Mouse (Mus musculus): ENCODE results near the gene 5730522E02Rik. TPM values are rescaled to one million over a fixed set of nuclear protein-coding genes. Genes with fewer than 3 reads are reported as not detected.

5730522E02Rik gene
- polyA plus RNA-seq, 1 experiment from 2014 or later: 2.7 TPM

DNA sequence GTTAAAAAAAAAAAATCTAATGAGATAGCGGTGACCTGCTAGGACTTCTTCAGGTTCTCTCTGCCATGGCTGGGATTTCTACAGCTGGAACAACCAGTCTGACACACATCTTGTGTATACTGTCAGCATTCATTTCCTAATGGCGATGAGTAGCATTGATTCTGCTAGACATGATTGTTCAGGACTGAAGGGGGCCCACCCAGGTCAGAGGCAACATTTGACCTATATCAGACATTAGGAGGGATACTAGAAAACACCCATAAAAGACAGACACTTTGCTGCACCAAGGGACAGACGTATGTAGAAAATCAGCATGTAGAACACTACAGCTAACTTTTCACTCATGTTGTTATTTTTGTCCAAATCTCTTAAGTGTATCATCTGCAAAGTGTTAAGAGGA is 507.8 kb downstream of the 5730522E02Rik start:
- WGBS: 79% methylated on average over 3 of the region's 3 CpGs
- H3K4me1 ChIP-seq: no peaks in the 10 kb centered on the region
- H3K9me3 ChIP-seq: no peaks in the 10 kb centered on the region
- H3K36me3 ChIP-seq: no peaks in the 10 kb centered on the region
- no peak overlapping the region for H3K4me2 ChIP-seq
- no peaks in the 10 kb centered on the region for H3K27me3 ChIP-seq (replicated peaks)
- no peak for ATAC-seq (ENCODE audit: insufficient read depth, low FRiP score, low read depth)
- H3K4me3 ChIP-seq (replicated peaks): no peak overlapping the region
- H3K9ac ChIP-seq: no peak overlapping the region
- H3K27ac ChIP-seq: no peak overlapping the region

DNA sequence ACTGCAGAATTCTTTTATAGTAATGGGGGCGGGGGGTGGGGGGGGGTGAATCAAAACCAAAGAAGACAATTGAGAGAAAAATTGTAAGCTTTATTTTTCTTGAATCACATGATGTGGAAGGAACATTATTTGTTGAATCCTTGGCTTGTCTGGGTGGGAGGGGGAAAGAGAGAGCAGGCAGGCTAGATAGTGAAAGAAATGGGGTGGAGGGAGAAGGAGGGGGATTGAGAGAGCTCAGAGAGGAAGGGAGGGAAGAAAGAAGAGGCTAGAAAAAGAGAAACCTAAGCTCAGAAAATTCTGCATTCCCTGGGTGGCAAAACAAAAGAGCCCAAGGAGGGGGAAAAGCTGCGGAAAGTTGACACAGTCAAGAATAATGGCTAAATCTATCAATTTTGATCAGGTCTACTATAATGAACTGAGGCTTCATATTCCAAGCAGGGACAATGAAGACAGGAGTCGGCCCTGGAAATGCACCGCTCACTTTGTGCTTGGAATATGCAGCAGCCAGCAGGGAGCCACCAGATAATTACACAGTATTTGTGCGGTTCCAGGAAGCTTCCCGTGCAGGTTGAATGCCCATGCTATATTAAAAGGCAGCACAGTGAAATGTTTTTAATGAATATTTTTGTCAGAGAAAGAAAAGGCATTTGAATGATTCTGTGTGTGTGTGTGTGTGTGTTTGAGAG is 512.9 kb downstream of the 5730522E02Rik start:
- WGBS: 47% methylated on average over 6 of the region's 6 CpGs
- no peak for ATAC-seq (ENCODE audit: insufficient read depth, low FRiP score, low read depth)
- no peaks in the 10 kb centered on the region for H3K9me3 ChIP-seq

DNA sequence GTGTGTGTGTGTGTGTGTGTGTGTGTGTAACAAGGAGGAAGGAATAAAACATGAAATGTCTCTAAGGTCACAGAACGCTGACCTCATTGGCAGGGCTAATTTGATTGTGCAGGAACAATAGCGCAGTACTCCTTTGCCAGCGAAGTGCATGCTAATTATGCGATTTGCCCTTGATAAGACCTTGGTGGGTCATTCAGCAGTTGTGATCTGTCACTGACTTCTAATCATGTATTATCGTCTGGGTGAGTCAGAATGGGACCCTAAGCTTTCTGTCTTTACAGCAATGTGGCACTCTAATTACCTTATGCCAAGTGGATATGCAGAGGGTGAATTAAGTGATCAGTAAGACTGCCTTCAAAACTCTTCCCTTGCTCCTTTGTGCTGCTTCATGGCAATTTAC is 514.4 kb downstream of the 5730522E02Rik start:
- Histone ChIP-seq H3K4me1 (no peaks in the 10 kb centered on the region), H3K27ac (no peak overlapping the region), H3K4me2 (no peak overlapping the region), H3K9me3 (no peaks in the 10 kb centered on the region), H3K9ac (no peak overlapping the region), H3K36me3 (no peaks in the 10 kb centered on the region), H3K4me3 (replicated peaks) (no peak overlapping the region), H3K27me3 (replicated peaks) (no peaks in the 10 kb centered on the region)
- no peak for ATAC-seq (ENCODE audit: insufficient read depth, low FRiP score, low read depth)
- 78% methylated on average over 5 of the region's 5 CpGs for WGBS

More for the DNA sequence above, 512.9 kb downstream of the 5730522E02Rik start:
- no peak overlapping the region for H3K4me2 ChIP-seq
- H3K27me3 ChIP-seq (replicated peaks): no peaks in the 10 kb centered on the region
- no peak overlapping the region for H3K9ac ChIP-seq
- H3K4me3 ChIP-seq (replicated peaks): no peak overlapping the region
- H3K27ac ChIP-seq: no peak overlapping the region
- H3K4me1 ChIP-seq: no peaks in the 10 kb centered on the region
- no peaks in the 10 kb centered on the region for H3K36me3 ChIP-seq

DNA sequence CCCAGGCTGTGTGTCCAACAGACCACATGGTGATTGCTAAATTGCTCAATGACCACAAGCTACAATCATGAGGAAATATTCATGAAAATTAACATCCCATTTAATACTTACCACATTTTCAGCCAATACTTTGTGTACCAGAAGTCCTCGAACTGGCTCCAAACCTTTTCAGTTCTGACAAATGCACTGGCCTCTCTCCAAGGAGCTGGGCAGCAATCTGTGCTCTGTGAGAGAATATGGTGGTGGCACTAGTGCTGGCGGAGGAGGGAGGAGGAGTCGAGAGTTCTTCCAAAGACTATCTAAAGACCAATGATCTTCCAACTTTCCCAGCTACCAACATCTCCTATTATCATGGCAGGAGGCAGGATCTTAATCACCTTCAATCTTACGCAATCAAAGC is 525.8 kb downstream of the 5730522E02Rik start:
- no peak overlapping the region for H3K27ac ChIP-seq
- no peak for ATAC-seq (ENCODE audit: insufficient read depth, low FRiP score, low read depth)
- WGBS: 85% methylated on average over 4 of the region's 4 CpGs

DNA sequence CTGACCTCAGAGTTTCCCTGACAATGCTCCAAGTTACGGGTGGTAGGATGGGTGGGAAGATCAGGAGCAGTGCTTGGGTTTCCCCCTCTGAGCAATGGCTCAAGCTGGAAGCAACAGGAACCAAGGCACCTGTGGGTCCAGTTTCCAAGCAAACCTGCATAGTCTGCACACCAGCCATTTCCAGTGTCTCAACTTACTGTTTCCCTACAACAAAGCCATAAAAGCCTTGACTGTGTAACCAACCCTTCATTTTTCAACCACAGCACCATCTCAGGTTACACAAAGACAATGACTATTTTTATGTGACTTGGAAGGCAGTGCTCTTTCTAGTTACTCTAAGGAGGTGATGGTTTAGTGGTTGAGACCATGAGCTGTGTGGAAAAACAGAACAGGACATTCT is 530.7 kb downstream of the 5730522E02Rik start:
- Histone ChIP-seq H3K36me3 (no peaks in the 10 kb centered on the region), H3K4me3 (replicated peaks) (no peak overlapping the region), H3K4me1 (no peaks in the 10 kb centered on the region), H3K9ac (no peak overlapping the region), H3K9me3 (no peaks in the 10 kb centered on the region), H3K27ac (no peak overlapping the region), H3K4me2 (no peak overlapping the region), H3K27me3 (replicated peaks) (no peaks in the 10 kb centered on the region)
- ATAC-seq (ENCODE audit: insufficient read depth, low FRiP score, low read depth): no peak
- 82% methylated on average over 1 of the region's 1 CpGs for WGBS

More for the DNA sequence above, 525.8 kb downstream of the 5730522E02Rik start:
- Histone ChIP-seq H3K4me2 (no peak overlapping the region), H3K4me1 (no peaks in the 10 kb centered on the region), H3K27me3 (replicated peaks) (no peaks in the 10 kb centered on the region), H3K9me3 (no peaks in the 10 kb centered on the region), H3K4me3 (replicated peaks) (no peak overlapping the region), H3K9ac (no peak overlapping the region), H3K36me3 (no peaks in the 10 kb centered on the region)

DNA sequence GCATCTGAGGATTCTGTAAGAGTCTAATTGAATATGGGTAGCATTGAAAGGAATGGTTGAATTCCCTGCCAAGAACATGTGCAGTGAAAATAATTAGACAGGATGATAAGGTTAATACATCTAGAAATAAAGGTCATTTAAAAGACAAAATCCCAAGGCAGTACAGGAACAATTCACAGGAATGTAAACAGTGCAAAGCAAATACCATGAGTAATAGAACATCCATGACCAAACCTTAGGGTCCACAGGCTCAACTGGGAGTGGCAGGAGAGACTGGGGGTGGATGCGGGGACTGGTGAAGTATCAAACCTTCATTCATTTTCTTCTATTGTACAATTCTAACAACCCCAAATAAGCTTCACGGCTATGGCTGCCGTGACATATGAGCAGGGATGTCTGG is 536.4 kb downstream of the 5730522E02Rik start:
- no peaks in the 10 kb centered on the region for H3K4me1 ChIP-seq
- peak; percentile 58; the same call in 1 of the 2 replicates for ATAC-seq (ENCODE audit: insufficient read depth, low FRiP score, low read depth)
- H3K4me2 ChIP-seq: no peak overlapping the region
- no peaks in the 10 kb centered on the region for H3K36me3 ChIP-seq
- H3K27me3 ChIP-seq (replicated peaks): no peaks in the 10 kb centered on the region
- H3K4me3 ChIP-seq (replicated peaks): no peak overlapping the region
- H3K27ac ChIP-seq: no peak overlapping the region
- 62% methylated on average over 3 of the region's 3 CpGs for WGBS
- H3K9ac ChIP-seq: no peak overlapping the region
- H3K9me3 ChIP-seq: no peaks in the 10 kb centered on the region

DNA sequence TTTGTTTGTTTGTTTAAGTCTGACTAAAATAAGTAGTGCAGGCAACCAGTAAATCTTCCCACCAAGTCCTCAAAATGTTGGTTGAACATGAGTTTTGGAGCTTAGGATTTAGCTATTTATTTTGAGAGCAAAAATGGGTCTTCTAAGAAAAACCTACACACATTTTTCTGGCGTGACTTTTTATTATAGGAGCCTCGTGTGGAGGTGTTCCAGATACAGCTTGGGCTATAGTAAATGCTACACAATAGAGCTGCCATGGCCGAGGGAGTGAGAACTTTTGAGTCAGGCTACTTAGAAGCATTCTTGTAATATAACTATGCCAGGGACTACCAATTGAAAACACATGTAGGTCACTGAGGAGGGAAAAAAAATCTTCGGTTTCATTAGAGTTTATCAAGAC is 540.5 kb downstream of the 5730522E02Rik start:
- Histone ChIP-seq H3K4me1 (no peaks in the 10 kb centered on the region), H3K4me2 (no peak overlapping the region), H3K9ac (no peak overlapping the region), H3K27me3 (replicated peaks) (no peaks in the 10 kb centered on the region), H3K27ac (no peak overlapping the region), H3K9me3 (no peaks in the 10 kb centered on the region), H3K36me3 (no peaks in the 10 kb centered on the region), H3K4me3 (replicated peaks) (no peak overlapping the region)
- WGBS: 60% methylated on average over 4 of the region's 4 CpGs
- no peak for ATAC-seq (ENCODE audit: insufficient read depth, low FRiP score, low read depth)

DNA sequence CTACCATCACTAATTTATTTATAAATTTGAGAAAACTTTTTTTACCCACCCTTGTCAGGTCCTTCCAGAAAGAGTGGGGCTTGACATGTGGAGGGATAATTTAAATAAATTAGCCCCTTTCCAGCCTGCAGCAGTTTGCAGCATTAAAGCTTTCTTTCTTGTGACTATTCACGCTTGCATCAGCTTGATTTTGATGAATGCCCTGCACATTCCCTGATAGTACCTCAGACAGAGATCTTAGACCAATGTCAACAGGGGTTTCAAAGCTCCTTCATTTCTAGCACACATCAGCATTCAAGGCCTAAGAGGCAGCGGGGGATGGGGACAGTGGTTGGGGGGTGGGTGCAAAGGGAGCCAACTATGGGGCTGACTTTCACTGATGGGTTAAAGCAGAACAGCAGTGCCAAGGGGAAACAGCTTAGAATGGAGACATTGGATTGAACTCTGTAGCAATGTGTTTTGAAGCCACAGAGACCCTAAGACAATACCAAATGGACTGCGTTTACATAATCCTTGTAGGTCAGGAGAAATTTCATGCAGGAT is 545.9 kb downstream of the 5730522E02Rik start:
- H3K9me3 ChIP-seq: no peaks in the 10 kb centered on the region
- H3K9ac ChIP-seq: no peak overlapping the region
- no peak overlapping the region for H3K4me2 ChIP-seq
- H3K4me3 ChIP-seq (replicated peaks): no peak overlapping the region
- H3K27me3 ChIP-seq (replicated peaks): no peaks in the 10 kb centered on the region
- no peak for ATAC-seq (ENCODE audit: insufficient read depth, low FRiP score, low read depth)
- no peaks in the 10 kb centered on the region for H3K36me3 ChIP-seq
- H3K27ac ChIP-seq: no peak overlapping the region
- 57% methylated on average over 3 of the region's 3 CpGs for WGBS
- H3K4me1 ChIP-seq: no peaks in the 10 kb centered on the region

DNA sequence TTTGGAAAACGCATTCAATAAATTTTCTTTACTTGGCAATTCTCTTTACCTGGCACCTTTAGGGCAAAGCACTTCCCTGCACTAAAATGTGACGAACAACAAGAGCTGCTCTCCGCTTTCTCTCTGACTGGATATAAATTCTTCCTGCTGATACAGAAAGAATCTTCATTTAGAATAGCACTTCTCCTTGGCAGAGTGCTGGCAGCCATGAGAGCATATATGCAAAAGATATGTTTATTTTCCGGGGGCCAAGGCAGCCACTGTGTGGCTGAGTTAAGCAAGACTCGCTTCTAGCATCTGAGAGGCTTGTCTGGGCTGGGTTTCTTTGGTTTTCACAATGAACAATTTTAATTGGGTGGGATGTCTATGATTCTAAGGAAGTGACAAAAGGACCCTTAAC is 564.3 kb downstream of the 5730522E02Rik start:
- H3K9ac ChIP-seq: no peak overlapping the region
- no peak for ATAC-seq (ENCODE audit: insufficient read depth, low FRiP score, low read depth)
- H3K9me3 ChIP-seq: no peaks in the 10 kb centered on the region
- no peak overlapping the region for H3K4me3 ChIP-seq (replicated peaks)
- H3K36me3 ChIP-seq: no peaks in the 10 kb centered on the region
- H3K4me1 ChIP-seq: no peaks in the 10 kb centered on the region
- H3K27ac ChIP-seq: no peak overlapping the region
- H3K27me3 ChIP-seq (replicated peaks): no peaks in the 10 kb centered on the region
- H3K4me2 ChIP-seq: no peak overlapping the region
- 69% methylated on average over 5 of the region's 5 CpGs for WGBS

DNA sequence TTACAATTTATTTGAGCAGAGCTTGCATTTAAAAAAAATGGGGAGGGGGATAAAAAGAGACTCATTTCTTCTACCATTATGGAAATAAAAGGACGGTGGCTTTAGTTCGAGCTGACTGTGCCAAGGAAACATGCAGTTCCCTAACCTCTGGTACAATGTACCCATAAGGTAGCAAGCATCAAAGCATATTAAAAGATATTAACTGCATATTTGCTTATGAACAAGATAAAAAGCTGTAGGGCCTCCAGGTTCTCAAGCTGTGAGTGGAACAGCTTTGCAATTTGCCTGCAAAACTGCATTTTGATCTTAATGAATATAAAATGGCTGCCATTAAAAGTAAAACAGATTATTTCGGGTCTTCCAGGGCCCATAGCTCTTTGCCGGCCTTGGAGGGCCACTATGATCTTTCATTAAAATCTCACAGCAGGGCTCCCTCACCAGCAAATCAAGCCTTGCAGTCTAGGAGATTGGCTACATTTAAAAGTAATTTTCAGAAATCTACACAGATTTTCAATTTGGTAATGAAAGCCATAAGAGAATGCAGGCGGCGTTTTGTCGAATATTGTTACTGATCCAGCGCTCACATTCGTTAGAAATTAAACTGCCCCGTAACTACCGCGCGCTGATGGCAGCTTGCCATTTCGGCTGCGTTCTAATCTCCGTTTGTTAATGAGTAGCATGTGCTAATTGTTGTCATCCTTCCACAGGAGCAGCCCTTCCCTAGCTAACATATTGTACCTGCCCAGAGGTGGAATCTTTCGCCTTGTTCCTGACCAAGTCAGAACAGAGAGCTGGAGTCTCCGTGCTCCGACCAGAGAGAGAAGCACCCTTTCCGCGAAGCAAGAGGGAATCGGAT is 565.6 kb downstream of the 5730522E02Rik start:
- WGBS: 62% methylated on average over 22 of the region's 22 CpGs
- Histone ChIP-seq H3K27ac (no peak overlapping the region), H3K27me3 (replicated peaks) (no peaks in the 10 kb centered on the region), H3K9me3 (no peaks in the 10 kb centered on the region), H3K4me1 (no peaks in the 10 kb centered on the region), H3K9ac (no peak overlapping the region), H3K4me2 (0 out of 2 replicates have a peak overlapping the region, but pooled peaks have one; percentile 3), H3K4me3 (replicated peaks) (no peak overlapping the region), H3K36me3 (no peaks in the 10 kb centered on the region)
- ATAC-seq (ENCODE audit: insufficient read depth, low FRiP score, low read depth): no peak

DNA sequence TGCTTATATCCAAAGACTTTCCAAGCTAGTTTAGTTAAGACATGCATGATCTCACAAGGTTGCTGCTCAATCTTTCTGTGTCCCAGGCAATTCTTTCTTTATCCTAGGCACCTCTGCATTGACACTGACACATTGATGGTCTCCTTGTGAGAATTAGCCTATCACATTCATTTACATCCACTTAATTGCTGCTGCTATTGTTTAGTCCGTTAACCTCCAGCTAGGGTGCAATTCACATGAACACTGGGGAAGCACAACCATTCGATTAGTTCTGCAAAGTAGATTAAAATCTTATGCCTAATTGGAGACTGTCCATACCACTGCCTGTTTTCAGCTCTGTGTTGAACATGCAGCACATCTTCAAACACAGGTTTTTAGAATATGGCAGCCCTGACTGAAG is 603.7 kb downstream of the 5730522E02Rik start:
- no peak overlapping the region for H3K4me3 ChIP-seq (replicated peaks)
- no peaks in the 10 kb centered on the region for H3K9me3 ChIP-seq
- no peaks in the 10 kb centered on the region for H3K36me3 ChIP-seq
- H3K27me3 ChIP-seq (replicated peaks): no peaks in the 10 kb centered on the region
- ATAC-seq (ENCODE audit: insufficient read depth, low FRiP score, low read depth): no peak
- H3K4me1 ChIP-seq: no peaks in the 10 kb centered on the region
- H3K4me2 ChIP-seq: no peak overlapping the region
- H3K27ac ChIP-seq: no peak overlapping the region
- 75% methylated on average over 2 of the region's 2 CpGs for WGBS
- H3K9ac ChIP-seq: no peak overlapping the region

DNA sequence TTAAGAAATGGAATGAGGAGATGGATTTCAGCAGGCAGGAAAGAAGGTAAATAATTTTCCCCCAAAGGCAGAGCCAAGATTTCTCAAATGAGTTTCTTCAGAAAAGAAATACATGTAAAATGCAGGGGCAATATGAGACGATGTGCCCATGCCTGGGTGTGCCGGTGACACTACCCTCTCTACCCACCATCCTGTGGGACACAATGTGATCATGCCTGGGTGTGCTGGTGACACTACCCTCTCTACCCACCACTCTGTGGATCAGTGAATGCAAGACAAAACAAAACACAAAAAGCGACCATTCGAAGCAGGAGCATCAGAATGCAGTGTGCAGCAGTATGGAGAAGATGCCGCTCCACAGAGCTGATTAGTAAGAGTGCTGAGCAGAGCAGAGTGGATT is 610.5 kb downstream of the 5730522E02Rik start:
- H3K9me3 ChIP-seq: no peaks in the 10 kb centered on the region
- H3K4me3 ChIP-seq (replicated peaks): no peak overlapping the region
- H3K36me3 ChIP-seq: no peaks in the 10 kb centered on the region
- H3K4me1 ChIP-seq: no peaks in the 10 kb centered on the region
- H3K27ac ChIP-seq: no peak overlapping the region
- no peak overlapping the region for H3K9ac ChIP-seq
- H3K27me3 ChIP-seq (replicated peaks): no peaks in the 10 kb centered on the region
- H3K4me2 ChIP-seq: no peak overlapping the region
- no peak for ATAC-seq (ENCODE audit: insufficient read depth, low FRiP score, low read depth)
- 86% methylated on average over 5 of the region's 5 CpGs for WGBS

Measured in stomach, embryonic 15.5 days (tissue).